Mouse (Mus musculus) stomach, embryonic 14.5 days (tissue): ENCODE measurements around the gene Pgam2. TPM values are rescaled to one million over a fixed set of nuclear protein-coding genes. Genes with fewer than 3 reads are reported as not detected.

ENCODE experiments used
- ATAC-seq: fragments of 200-750 bp; cut with Nextera tagmentation; 2 replicates; pipeline ENCODE4 v1.8.0; 2017; ENCODE audit warnings: low read depth, moderate TSS enrichment; ENCODE audit not compliant: insufficient number of reproducible peaks, insufficient read depth, low FRiP score
- H3K27ac ChIP-seq: fragments of 300-500 bp; sonication (generic); 2 replicates; pipeline ENCODE4 v1.5.1; 2014; ENCODE audit warnings: mild to moderate bottlenecking, low read length, moderate library complexity, mixed read lengths
- H3K27me3 ChIP-seq: fragments of 300-500 bp; sonication (generic); 2 replicates; pipeline ENCODE4 v1.6.1; 2014; ENCODE audit warnings: low read length, control low read depth, mixed read lengths; ENCODE audit not compliant: control insufficient read depth, insufficient read depth
- H3K36me3 ChIP-seq: fragments of 300-500 bp; sonication (generic); 2 replicates; pipeline ENCODE4 v1.6.1; 2014; ENCODE audit warnings: mild to moderate bottlenecking, control low read depth, low read length, moderate library complexity, mixed read lengths; ENCODE audit not compliant: control insufficient read depth, insufficient read depth
- H3K4me1 ChIP-seq: fragments of 300-500 bp; sonication (generic); 2 replicates; pipeline ENCODE4 v1.6.1; 2014; ENCODE audit warnings: low read length, control low read depth, mixed read lengths; ENCODE audit not compliant: control insufficient read depth, insufficient read depth
- H3K4me2 ChIP-seq: fragments of 300-500 bp; sonication (generic); replicated peaks from 2 replicates; pipeline ENCODE4 v1.6.1; 2014; ENCODE audit warnings: low read depth, low read length, control low read depth
- H3K4me3 ChIP-seq: fragments of 300-500 bp; sonication (generic); 2 replicates; pipeline ENCODE4 v1.5.1; 2014; ENCODE audit warnings: low read depth, low read length, control low read depth
- H3K9ac ChIP-seq: fragments of 300-500 bp; sonication (generic); replicated peaks from 2 replicates; pipeline ENCODE4 v1.6.1; 2014; ENCODE audit warnings: low read depth, mild to moderate bottlenecking, control low read depth, low read length, moderate library complexity, mixed read lengths
- H3K9me3 ChIP-seq: fragments of 300-500 bp; sonication (generic); 2 replicates; pipeline ENCODE4 v1.6.1; 2016; ENCODE audit warnings: low read depth, low read length, control low read depth; ENCODE audit not compliant: control insufficient read depth
- WGBS: fragments of 180-500 bp; shearing (Covaris S2); extraction: QIAGEN DNeasy Blood & Tissue Kit; methylation state at CpG from one replicate; pipeline ENCODE4 v1.1.7; 2014; 5-methylcytosine and 5-hydroxymethylcytosine counted together
- polyA plus RNA-seq: library from polyadenylated mRNA; unstranded; fragments of >200 nt; fragmentation: Nextera tagmentation; extraction: Ambion mirVana; gene quantifications from 2 replicates; pipeline ENCODE4 v1.2.1, GENCODE M21; 2014

Pgam2 gene
- polyA plus RNA-seq, 1 experiment from 2014 or later = 1.5 TPM

DNA sequence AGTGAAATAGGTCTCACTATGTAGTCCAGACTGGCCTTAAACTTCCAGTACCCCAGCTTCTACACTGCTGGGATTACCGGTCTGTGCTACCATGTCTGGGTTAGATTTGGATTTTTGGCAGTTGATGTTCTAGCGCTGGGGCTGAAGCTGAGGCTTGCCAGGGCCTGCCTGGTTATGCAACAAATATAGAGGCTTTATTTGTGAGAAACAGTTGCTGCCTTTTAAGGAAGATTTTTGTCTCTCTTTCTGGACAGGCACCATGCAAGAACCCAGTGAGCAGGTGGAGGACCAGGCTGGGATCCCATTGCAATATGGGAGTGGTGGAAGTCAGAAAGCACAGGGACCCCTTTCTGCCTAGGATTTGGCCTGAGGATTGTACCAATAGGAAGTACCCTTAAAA is 38.2 kb upstream of the Pgam2 start:
- H3K4me2 ChIP-seq = no peak overlapping the region
- H3K36me3 ChIP-seq = no peaks in the 10 kb centered on the region
- no peaks in the 10 kb centered on the region for H3K9me3 ChIP-seq
- ATAC-seq = no peak
- no peak overlapping the region for H3K9ac ChIP-seq
- no peaks in the 10 kb centered on the region for H3K4me1 ChIP-seq
- H3K4me3 ChIP-seq = no peak overlapping the region
- no peaks in the 10 kb centered on the region for H3K27me3 ChIP-seq
- no peak overlapping the region for H3K27ac ChIP-seq
- WGBS = 97% methylated on average over 2 of the region's 2 CpGs

- Histone ChIP-seq H3K9me3 (no peaks in the 10 kb centered on the region), H3K27ac (no peak overlapping the region), H3K4me2 (no peak overlapping the region), H3K9ac (no peak overlapping the region), H3K27me3 (no peaks in the 10 kb centered on the region), H3K36me3 (no peaks in the 10 kb centered on the region), H3K4me1 (no peaks in the 10 kb centered on the region), H3K4me3 (no peak overlapping the region)
- 78% methylated on average over 7 of the region's 7 CpGs for WGBS
- no peak for ATAC-seq
Observed at GRCm38 (mm10) chr11:5840346-5840745, 36.8 kb upstream of the Pgam2 start.

DNA sequence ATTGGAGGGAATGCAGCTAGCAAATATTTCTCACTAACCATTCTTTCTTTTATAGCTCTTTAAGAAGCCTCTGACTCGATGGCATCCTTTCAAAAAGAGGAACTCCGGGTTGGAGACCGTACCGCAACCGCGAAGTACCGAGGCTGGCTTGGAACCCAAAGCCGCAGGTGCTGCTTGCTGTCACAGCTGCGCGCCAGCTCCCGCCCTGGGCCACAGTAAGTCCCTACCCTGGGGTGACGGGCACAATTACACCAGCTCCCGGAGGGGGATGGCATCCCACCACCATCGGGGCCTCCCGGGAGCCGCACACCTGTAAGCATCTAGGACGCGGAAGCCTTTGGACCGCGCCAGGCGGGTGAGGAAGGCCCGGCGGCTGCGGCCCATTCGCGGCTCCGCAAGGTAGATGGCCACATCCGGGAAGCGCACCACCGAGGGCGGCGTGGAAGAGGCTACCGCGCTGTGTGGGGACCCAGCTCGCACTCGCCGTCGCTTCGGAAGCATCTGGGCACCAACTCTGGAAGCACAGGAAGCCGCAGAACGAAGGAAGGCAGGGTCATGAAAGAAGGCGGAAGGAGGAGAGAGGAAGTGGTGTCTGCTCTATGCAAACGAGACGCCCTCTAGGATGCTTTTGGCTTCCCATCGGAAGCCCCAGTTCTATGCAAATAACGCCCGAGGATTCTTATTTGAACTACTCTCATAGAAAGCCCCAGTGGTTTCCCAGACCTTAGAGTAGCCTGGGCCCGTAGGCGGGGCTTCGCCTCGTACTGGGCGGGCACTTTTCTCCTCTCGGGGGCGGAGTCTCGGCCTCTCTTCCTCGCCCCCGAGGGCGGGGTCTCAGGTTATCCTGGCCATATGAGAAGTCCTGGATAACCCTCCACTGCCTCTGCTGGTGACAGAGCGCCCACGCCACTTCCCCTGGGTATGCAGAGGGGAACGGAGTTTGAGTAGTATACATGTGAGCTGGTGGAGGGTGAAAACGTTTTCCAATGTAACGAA is 34.0 kb upstream of the Pgam2 start, which contains the start of gene Polm:
TSS of gene Polm (minus strand) at position 766 of the 996 bp plus-strand sequence.
- Histone ChIP-seq H3K27me3 (no peaks in the 10 kb centered on the region), H3K9ac (peak within 1 kb of the TSS; percentile 67), H3K4me2 (peak within 1 kb of the TSS; percentile 87), H3K27ac (peak within 1 kb of the TSS; percentile 71), H3K36me3 (peaks cover 8% of the 10 kb centered on the region), H3K4me3 (peak within 1 kb of the TSS; percentile 71), H3K4me1 (no peaks in the 10 kb centered on the region), H3K9me3 (no peaks in the 10 kb centered on the region)
- WGBS = under 1% methylated on average over 63 of the region's 63 CpGs
- peak; percentile 96 for ATAC-seq

- Histone ChIP-seq H3K27ac (no peak overlapping the region), H3K4me1 (no peaks in the 10 kb centered on the region), H3K4me2 (no peak overlapping the region), H3K27me3 (no peaks in the 10 kb centered on the region), H3K4me3 (no peak overlapping the region), H3K9me3 (no peaks in the 10 kb centered on the region), H3K9ac (no peak overlapping the region), H3K36me3 (peaks cover 13% of the 10 kb centered on the region)
- 55% methylated on average over 1 of the region's 1 CpGs for WGBS
- ATAC-seq = no peak
Observed at GRCm38 (mm10) chr11:5836126-5836525, 32.6 kb upstream of the Pgam2 start.

DNA sequence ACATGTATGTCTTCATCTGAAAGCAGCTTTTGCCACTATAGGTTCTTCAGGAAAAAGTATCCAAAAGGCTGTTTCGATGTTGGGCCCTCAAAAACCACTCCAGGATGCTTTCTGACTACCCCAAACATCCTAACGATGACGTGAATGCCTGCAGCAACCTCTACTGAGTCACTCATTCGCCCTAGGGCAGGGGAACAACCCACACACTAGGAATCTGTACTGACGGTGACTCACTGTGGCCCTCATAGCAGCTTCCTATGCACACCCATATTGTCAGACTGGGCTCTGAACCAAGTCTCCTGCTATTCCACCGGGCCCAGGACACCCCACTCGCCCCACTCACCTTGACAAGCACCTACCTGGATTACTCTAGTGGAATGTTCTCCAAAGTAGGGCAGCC is 31.5 kb upstream of the Pgam2 start:
- Histone ChIP-seq H3K9me3 (no peaks in the 10 kb centered on the region), H3K27ac (no peak overlapping the region), H3K9ac (no peak overlapping the region), H3K4me2 (no peak overlapping the region), H3K4me3 (no peak overlapping the region), H3K36me3 (peaks cover 17% of the 10 kb centered on the region), H3K4me1 (no peaks in the 10 kb centered on the region), H3K27me3 (no peaks in the 10 kb centered on the region)
- no peak for ATAC-seq
- 89% methylated on average over 7 of the region's 7 CpGs for WGBS

GRCm38 (mm10) chr11:5834506-5834905 is 31.0 kb upstream of the Pgam2 start:
- Histone ChIP-seq H3K4me3 (no peak overlapping the region), H3K27me3 (no peaks in the 10 kb centered on the region), H3K36me3 (peaks cover 17% of the 10 kb centered on the region), H3K27ac (no peak overlapping the region), H3K9me3 (no peaks in the 10 kb centered on the region), H3K4me2 (no peak overlapping the region), H3K9ac (no peak overlapping the region), H3K4me1 (no peaks in the 10 kb centered on the region)
- ATAC-seq = no peak
- 86% methylated on average over 9 of the region's 9 CpGs for WGBS

DNA sequence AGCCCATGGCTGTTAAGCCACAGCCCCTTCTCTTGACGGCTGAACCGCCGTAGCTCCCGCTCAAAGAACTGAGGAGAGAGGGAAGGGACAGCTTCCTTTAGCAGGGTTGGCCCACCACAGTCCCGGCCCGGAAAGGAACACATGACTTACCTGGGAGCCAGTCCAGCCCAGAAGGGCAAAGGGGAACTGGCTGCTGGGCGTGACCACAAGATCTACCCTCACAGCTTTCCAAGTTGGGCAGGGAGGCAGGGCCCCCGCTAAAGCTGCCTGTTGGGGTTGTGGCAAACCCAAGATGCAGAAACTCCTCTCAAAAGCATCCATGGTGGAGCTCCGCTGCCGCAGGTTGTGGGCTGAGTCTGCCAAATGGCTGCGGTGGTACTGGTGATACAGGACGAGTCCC is 25.8 kb upstream of the Pgam2 start:
- Histone ChIP-seq H3K4me2 (no peak overlapping the region), H3K27me3 (no peaks in the 10 kb centered on the region), H3K9ac (no peak overlapping the region), H3K27ac (no peak overlapping the region), H3K4me1 (no peaks in the 10 kb centered on the region), H3K36me3 (peaks cover 24% of the 10 kb centered on the region), H3K9me3 (no peaks in the 10 kb centered on the region), H3K4me3 (no peak overlapping the region)
- 86% methylated on average over 12 of the region's 12 CpGs for WGBS
- no peak for ATAC-seq

- Histone ChIP-seq H3K4me2 (no peak overlapping the region), H3K9ac (no peak overlapping the region), H3K36me3 (peaks cover 19% of the 10 kb centered on the region), H3K27me3 (no peaks in the 10 kb centered on the region), H3K4me3 (no peak overlapping the region), H3K9me3 (no peaks in the 10 kb centered on the region), H3K4me1 (no peaks in the 10 kb centered on the region), H3K27ac (no peak overlapping the region)
- ATAC-seq = no peak
- WGBS = 87% methylated on average over 11 of the region's 11 CpGs
Observed at GRCm38 (mm10) chr11:5828509-5829191, 25.1 kb upstream of the Pgam2 start.
